Mouse (Mus musculus): Measurements from ENCODE around the gene Tdpoz2. TPM values are rescaled to one million over a fixed set of nuclear protein-coding genes. Genes with fewer than 3 reads are reported as not detected.
"Not testable (repeated sequence)": the region's sequence is repeated elsewhere in the genome, so short reads cannot be mapped to it uniquely, and the experiment has no call there.

Tdpoz2 gene
- polyA plus RNA-seq (2016; fragmentation: Nextera tagmentation; extraction: Ambion mirVana), result not detected in 2 replicates

GRCm38 (mm10) chr3:93652586-93652985 lies at the start of gene Tdpoz2:
Gene Tdpoz2, minus strand, starts transcription at chr3:93652686.
- no peak for ATAC-seq (ENCODE audit: low FRiP score, low read depth)
- WGBS, result 78% methylated on average over 3 of the region's 3 CpGs

GRCm38 (mm10) chr3:93692970-93693369 lies 40.5 kb upstream of the Tdpoz2 start, which contains the start of gene Gm37596:
Gene Gm37596, minus strand, starts transcription at chr3:93693070.
- H3K9me3 ChIP-seq; H3K4me3 ChIP-seq; H3K27ac ChIP-seq (replicated peaks); H3K9ac ChIP-seq (replicated peaks); H3K36me3 ChIP-seq; H3K4me2 ChIP-seq (replicated peaks); ATAC-seq (ENCODE audit: low FRiP score, low read depth); H3K4me1 ChIP-seq; H3K27me3 ChIP-seq: not testable (repeated sequence)
- WGBS, result 91% methylated on average over 1 of the region's 2 CpGs

More at GRCm38 (mm10) chr3:93652586-93652985, at the start of gene Tdpoz2:
- H3K27ac ChIP-seq (replicated peaks), result no peak within 1 kb of the TSS
- H3K9me3 ChIP-seq, result no peaks in the 10 kb centered on the region
- no peaks in the 10 kb centered on the region for H3K4me1 ChIP-seq
- H3K4me3 ChIP-seq, result no peak within 1 kb of the TSS
- H3K9ac ChIP-seq (replicated peaks), result no peak within 1 kb of the TSS
- no peak within 1 kb of the TSS for H3K4me2 ChIP-seq (replicated peaks)
- H3K27me3 ChIP-seq, result no peaks in the 10 kb centered on the region
- no peaks in the 10 kb centered on the region for H3K36me3 ChIP-seq

- H3K27me3 ChIP-seq; H3K4me1 ChIP-seq; H3K4me3 ChIP-seq; H3K36me3 ChIP-seq; H3K4me2 ChIP-seq (replicated peaks); H3K27ac ChIP-seq (replicated peaks); H3K9ac ChIP-seq (replicated peaks); H3K9me3 ChIP-seq; ATAC-seq (ENCODE audit: low FRiP score, low read depth): not testable (repeated sequence)
- WGBS, result 91% methylated on average over 3 of the region's 4 CpGs
These were observed 23.7 kb upstream of the Tdpoz2 start, which contains the start of gene Tdpoz1 for GRCm38 (mm10) chr3:93676210-93676609. Gene Tdpoz1, minus strand, starts transcription at chr3:93676310.

GRCm38 (mm10) chr3:93670805-93671503 lies 18.5 kb upstream of the Tdpoz2 start:
- not testable (repeated sequence) for ATAC-seq (ENCODE audit: low FRiP score, low read depth); H3K27ac ChIP-seq (replicated peaks); H3K4me3 ChIP-seq; H3K9me3 ChIP-seq; H3K4me1 ChIP-seq; H3K4me2 ChIP-seq (replicated peaks); H3K9ac ChIP-seq (replicated peaks); H3K36me3 ChIP-seq; H3K27me3 ChIP-seq
- WGBS, result 77% methylated on average over 5 of the region's 6 CpGs

DNA sequence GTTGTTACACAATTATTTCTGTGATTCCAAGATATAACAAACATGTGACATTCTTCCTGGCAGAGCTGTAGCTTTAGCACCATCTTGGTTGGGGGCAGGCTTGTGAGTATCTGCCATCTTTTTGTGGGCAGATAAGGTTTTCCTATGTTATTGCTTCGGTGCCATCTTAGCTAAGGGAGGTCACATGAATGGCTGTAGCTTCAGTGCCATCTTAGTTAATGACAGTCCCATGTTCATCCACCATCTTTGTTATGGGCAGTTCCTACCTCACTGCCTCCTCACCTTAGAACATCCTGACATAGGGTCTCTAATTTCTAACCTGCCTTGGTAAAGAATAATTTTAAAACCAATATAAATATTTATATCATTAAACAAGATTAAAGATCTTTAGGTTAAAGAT lies 1.8 kb upstream of the Tdpoz2 start:
- Histone ChIP-seq H3K27me3 (no peaks in the 10 kb centered on the region), H3K4me1 (no peaks in the 10 kb centered on the region), H3K27ac (replicated peaks) (no peak overlapping the region), H3K4me2 (replicated peaks) (no peak overlapping the region), H3K9ac (replicated peaks) (no peak overlapping the region), H3K9me3 (no peaks in the 10 kb centered on the region), H3K4me3 (no peak overlapping the region), H3K36me3 (no peaks in the 10 kb centered on the region)
- no peak for ATAC-seq (ENCODE audit: low FRiP score, low read depth)
- 79% methylated on average over 1 of the region's 1 CpGs for WGBS

DNA sequence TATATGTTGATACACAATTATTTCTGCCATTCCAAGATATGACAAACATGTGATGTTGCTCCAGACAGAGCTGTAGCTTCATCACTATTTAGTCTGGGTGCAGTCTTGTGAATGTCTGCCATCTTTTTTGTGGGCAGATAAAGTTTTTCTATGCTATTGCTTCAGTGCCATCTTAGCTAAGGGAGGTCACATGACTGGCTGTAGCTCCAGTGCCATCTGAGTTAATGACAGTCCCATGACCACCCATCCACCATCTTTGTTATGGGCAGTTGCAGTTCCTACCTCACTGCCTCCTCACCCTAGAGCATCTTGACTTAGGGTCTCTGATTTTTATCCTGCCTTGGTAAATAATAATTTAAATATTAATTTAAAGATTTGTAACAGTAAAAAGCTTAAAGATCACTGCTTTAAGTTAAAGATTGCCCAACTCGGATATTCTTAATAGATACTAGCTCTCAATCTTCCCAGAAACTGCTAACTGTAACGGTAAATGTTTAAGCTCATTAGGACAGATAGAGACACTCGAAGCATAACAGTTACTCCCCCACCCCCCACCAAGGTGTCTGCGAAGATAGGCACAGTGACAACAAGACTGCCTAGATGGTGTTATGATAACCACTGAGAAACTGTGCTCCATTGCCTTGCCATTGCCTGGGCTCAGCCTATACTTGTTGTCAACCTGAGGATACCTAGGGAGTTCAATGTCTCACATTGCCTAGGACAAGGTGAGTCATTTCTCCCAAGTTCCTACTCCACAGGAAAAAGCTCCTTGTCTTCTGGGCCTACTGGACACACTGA lies 21.4 kb downstream of the Tdpoz2 start:
- H3K9ac ChIP-seq (replicated peaks); H3K27ac ChIP-seq (replicated peaks); H3K4me1 ChIP-seq; H3K9me3 ChIP-seq; H3K36me3 ChIP-seq; ATAC-seq (ENCODE audit: low FRiP score, low read depth); H3K4me2 ChIP-seq (replicated peaks); H3K27me3 ChIP-seq; H3K4me3 ChIP-seq: not testable (repeated sequence)
- 91% methylated on average over 4 of the region's 4 CpGs for WGBS

DNA sequence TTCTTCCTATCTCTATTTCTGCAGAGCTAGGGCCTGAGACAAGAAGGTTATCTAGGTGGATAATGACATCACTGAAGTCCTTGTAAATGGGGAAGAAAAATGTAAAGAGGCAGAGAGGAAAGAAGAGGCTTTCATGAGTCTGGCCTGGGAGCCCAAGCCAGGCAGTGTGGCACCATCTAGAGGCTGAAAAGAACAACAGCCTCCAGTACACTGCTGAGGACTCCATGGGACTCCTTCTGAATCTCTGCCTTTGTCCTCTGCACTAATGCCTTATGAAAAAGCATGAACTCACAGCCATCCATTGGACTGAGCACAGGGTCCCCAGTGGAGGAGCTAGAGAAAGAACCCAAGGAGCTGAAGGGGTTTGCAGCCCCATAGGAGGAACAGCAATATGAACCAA lies 43.5 kb downstream of the Tdpoz2 start:
- not testable (repeated sequence) for H3K9me3 ChIP-seq; H3K4me3 ChIP-seq; ATAC-seq (ENCODE audit: low FRiP score, low read depth); H3K4me1 ChIP-seq; H3K4me2 ChIP-seq (replicated peaks); H3K36me3 ChIP-seq; H3K27ac ChIP-seq (replicated peaks); H3K27me3 ChIP-seq; H3K9ac ChIP-seq (replicated peaks)

DNA sequence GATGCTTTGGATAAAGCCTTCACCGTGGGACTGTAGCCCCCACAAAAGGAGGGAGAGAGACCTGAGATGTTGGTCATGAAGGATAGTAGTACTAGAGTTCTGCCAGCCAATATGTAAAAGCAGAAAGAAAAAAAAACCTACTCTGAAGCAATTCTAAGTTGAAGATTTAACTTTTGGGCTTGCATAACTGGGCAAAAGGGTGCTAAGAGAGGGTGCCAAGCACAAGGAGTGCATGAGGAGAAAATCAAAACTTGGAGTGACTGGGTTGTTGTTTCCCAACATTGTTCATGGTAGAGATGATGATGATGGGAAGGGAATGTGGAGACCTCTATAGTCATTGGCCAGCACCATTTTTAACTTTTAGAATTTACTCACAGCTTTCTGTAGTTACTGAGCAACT lies 50.6 kb downstream of the Tdpoz2 start:
- H3K9me3 ChIP-seq, result no peaks in the 10 kb centered on the region
- no peak overlapping the region for H3K4me3 ChIP-seq
- no peaks in the 10 kb centered on the region for H3K27me3 ChIP-seq
- no peak for ATAC-seq (ENCODE audit: low FRiP score, low read depth)
- H3K4me2 ChIP-seq (replicated peaks), result no peak overlapping the region
- 89% methylated on average over 1 of the region's 1 CpGs for WGBS
- H3K9ac ChIP-seq (replicated peaks), result no peak overlapping the region
- H3K36me3 ChIP-seq, result no peaks in the 10 kb centered on the region
- H3K27ac ChIP-seq (replicated peaks), result no peak overlapping the region
- H3K4me1 ChIP-seq, result peaks cover 6% of the 10 kb centered on the region; the same call in 1 of the 2 replicates

Other genes starting within 250 kb of the Tdpoz2 start
- gene Tchh, start 210.4 kb downstream of the Tdpoz2 start, polyA plus RNA-seq (2016; fragmentation: Nextera tagmentation; extraction: Ambion mirVana), result 0.90 and 1.2 TPM in 2 replicates
- not detected in 2 replicates for gene Tchhl1, start 183.9 kb downstream of the Tdpoz2 start, polyA plus RNA-seq (2016; fragmentation: Nextera tagmentation; extraction: Ambion mirVana)
- 340 and 424 TPM in 2 replicates for gene S100a11, start 132.2 kb downstream of the Tdpoz2 start, polyA plus RNA-seq (2016; fragmentation: Nextera tagmentation; extraction: Ambion mirVana)
- gene S100a10, start 97.6 kb downstream of the Tdpoz2 start, polyA plus RNA-seq (2016; fragmentation: Nextera tagmentation; extraction: Ambion mirVana), result 156 and 197 TPM in 2 replicates
- gene Tdpoz1, start 23.6 kb upstream of the Tdpoz2 start, polyA plus RNA-seq (2016; fragmentation: Nextera tagmentation; extraction: Ambion mirVana), result not detected in 2 replicates
- gene Gm37596, start 40.4 kb upstream of the Tdpoz2 start, polyA plus RNA-seq (2016; fragmentation: Nextera tagmentation; extraction: Ambion mirVana), result not detected in 2 replicates
- not detected in 2 replicates for gene Gm5773, start 120.3 kb upstream of the Tdpoz2 start, polyA plus RNA-seq (2016; fragmentation: Nextera tagmentation; extraction: Ambion mirVana)
- not detected in 2 replicates for gene Tdpoz4, start 143.7 kb upstream of the Tdpoz2 start, polyA plus RNA-seq (2016; fragmentation: Nextera tagmentation; extraction: Ambion mirVana)
- gene Tdpoz3, start 173.3 kb upstream of the Tdpoz2 start, polyA plus RNA-seq (2016; fragmentation: Nextera tagmentation; extraction: Ambion mirVana), result not detected in 2 replicates